Mouse (Mus musculus): ENCODE results near the gene Tbl3. TPM values are rescaled to one million over a fixed set of nuclear protein-coding genes. Genes with fewer than 3 reads are reported as not detected.

Tbl3 gene
- polyA plus RNA-seq, 1 experiment from 2014 or later, result 34.4 TPM

GRCm38 (mm10) chr17:24716166-24716682 is 8.8 kb upstream of the Tbl3 start:
- Histone ChIP-seq H3K4me2 (no peak overlapping the region), H3K36me3 (peaks cover 5% of the 10 kb centered on the region; the same call in 1 of the 2 replicates), H3K9me3 (replicated peaks) (no peaks in the 10 kb centered on the region), H3K9ac (no peak overlapping the region), H3K27me3 (no peaks in the 10 kb centered on the region), H3K4me1 (replicated peaks) (peaks cover 8% of the 10 kb centered on the region), H3K4me3 (no peak overlapping the region), H3K27ac (no peak overlapping the region)
- 92% methylated on average over 15 of the region's 15 CpGs for WGBS
- no peak for ATAC-seq (replicated peaks; ENCODE audit: insufficient number of reproducible peaks, insufficient read depth, low FRiP score, low read depth)

DNA sequence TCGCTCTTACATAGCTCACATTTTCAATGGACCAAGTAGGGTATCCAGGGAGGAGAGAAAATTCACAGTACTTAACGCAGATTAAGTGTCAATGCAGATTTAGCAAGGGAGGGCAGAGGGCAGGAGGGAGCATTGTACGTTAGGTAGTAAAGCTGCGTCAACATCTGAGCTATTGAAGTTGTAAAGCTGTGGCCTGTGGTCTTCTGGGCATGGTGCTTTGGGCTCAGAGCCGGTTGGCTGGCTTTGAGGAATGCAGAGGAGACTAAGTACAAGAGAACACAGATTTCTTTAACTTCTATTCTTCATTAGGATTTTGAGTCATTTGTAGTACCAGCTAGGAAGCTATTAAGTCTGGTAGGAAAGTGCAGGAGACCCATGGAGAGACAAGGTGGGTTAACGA is 8.1 kb upstream of the Tbl3 start:
- no peaks in the 10 kb centered on the region for H3K27me3 ChIP-seq
- H3K4me2 ChIP-seq, result no peak overlapping the region
- H3K9me3 ChIP-seq (replicated peaks), result no peaks in the 10 kb centered on the region
- no peak overlapping the region for H3K9ac ChIP-seq
- peaks cover 6% of the 10 kb centered on the region for H3K4me1 ChIP-seq (replicated peaks)
- WGBS, result 83% methylated on average over 6 of the region's 6 CpGs
- H3K27ac ChIP-seq, result no peak overlapping the region
- H3K4me3 ChIP-seq, result no peak overlapping the region
- H3K36me3 ChIP-seq, result 0 out of 2 replicates have a peak, but pooled peaks cover 3% of the 10 kb centered on the region
- ATAC-seq (replicated peaks; ENCODE audit: insufficient number of reproducible peaks, insufficient read depth, low FRiP score, low read depth), result no peak

GRCm38 (mm10) chr17:24708646-24709045 is 1.2 kb upstream of the Tbl3 start:
- 32% methylated on average over 2 of the region's 2 CpGs for WGBS
- Histone ChIP-seq H3K9ac (no peak overlapping the region), H3K27ac (no peak overlapping the region), H3K4me3 (peak overlapping the region; percentile 81; the same call in 1 of the 2 replicates), H3K4me2 (peak overlapping the region; percentile 84), H3K27me3 (no peaks in the 10 kb centered on the region), H3K36me3 (peaks cover 11% of the 10 kb centered on the region), H3K9me3 (replicated peaks) (no peaks in the 10 kb centered on the region), H3K4me1 (replicated peaks) (peaks cover 18% of the 10 kb centered on the region)
- ATAC-seq (replicated peaks; ENCODE audit: insufficient number of reproducible peaks, insufficient read depth, low FRiP score, low read depth), result no peak

- no peak for ATAC-seq (replicated peaks; ENCODE audit: insufficient number of reproducible peaks, insufficient read depth, low FRiP score, low read depth)
Observed at GRCm38 (mm10) chr17:24707801-24708425, 453 bp upstream of the Tbl3 start.

GRCm38 (mm10) chr17:24705821-24706220 is 1.6 kb downstream of the Tbl3 start:
- no peaks in the 10 kb centered on the region for H3K27me3 ChIP-seq
- no peak overlapping the region for H3K27ac ChIP-seq
- H3K4me1 ChIP-seq (replicated peaks), result peaks cover 18% of the 10 kb centered on the region
- no peak overlapping the region for H3K9ac ChIP-seq
- no peak overlapping the region for H3K4me2 ChIP-seq
- WGBS, result 93% methylated on average over 3 of the region's 3 CpGs
- H3K36me3 ChIP-seq, result peaks cover 35% of the 10 kb centered on the region
- ATAC-seq (replicated peaks; ENCODE audit: insufficient number of reproducible peaks, insufficient read depth, low FRiP score, low read depth), result no peak
- H3K4me3 ChIP-seq, result no peak overlapping the region
- no peaks in the 10 kb centered on the region for H3K9me3 ChIP-seq (replicated peaks)

More at GRCm38 (mm10) chr17:24707801-24708425, 453 bp upstream of the Tbl3 start:
- Histone ChIP-seq H3K36me3 (peaks cover 15% of the 10 kb centered on the region), H3K9ac (peak overlapping the region; percentile 77), H3K4me1 (replicated peaks) (peaks cover 18% of the 10 kb centered on the region), H3K4me2 (peak overlapping the region; percentile 84), H3K27me3 (no peaks in the 10 kb centered on the region), H3K27ac (peak overlapping the region; percentile 91), H3K9me3 (replicated peaks) (no peaks in the 10 kb centered on the region), H3K4me3 (peak overlapping the region; percentile 81)
- 3% methylated on average over 24 of the region's 24 CpGs for WGBS

DNA sequence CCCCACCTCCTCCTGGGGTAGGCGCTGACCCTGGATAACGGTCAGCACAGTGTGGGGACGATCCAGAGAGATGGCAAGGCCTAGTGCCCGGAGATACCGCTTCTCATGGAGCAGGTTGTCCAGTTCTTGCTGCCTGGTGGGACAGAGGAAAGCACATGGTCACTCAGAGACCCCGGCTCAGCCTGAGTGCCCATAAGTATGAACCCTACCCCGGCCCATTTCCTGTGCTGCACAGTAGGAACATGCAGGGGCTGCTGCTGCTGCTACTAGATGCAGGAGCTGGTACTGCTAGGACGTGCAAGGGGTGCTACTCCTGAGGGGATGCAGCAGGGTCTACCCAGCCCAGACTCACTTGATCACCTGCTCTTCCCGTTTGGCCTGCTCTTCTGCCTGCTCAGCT is 6.2 kb downstream of the Tbl3 start:
- Histone ChIP-seq H3K4me3 (no peak overlapping the region), H3K4me1 (replicated peaks) (peaks cover 15% of the 10 kb centered on the region), H3K4me2 (no peak overlapping the region), H3K36me3 (peaks cover 49% of the 10 kb centered on the region), H3K9me3 (replicated peaks) (no peaks in the 10 kb centered on the region), H3K9ac (no peak overlapping the region), H3K27me3 (no peaks in the 10 kb centered on the region), H3K27ac (no peak overlapping the region)
- ATAC-seq (replicated peaks; ENCODE audit: insufficient number of reproducible peaks, insufficient read depth, low FRiP score, low read depth), result no peak
- 93% methylated on average over 9 of the region's 9 CpGs for WGBS

DNA sequence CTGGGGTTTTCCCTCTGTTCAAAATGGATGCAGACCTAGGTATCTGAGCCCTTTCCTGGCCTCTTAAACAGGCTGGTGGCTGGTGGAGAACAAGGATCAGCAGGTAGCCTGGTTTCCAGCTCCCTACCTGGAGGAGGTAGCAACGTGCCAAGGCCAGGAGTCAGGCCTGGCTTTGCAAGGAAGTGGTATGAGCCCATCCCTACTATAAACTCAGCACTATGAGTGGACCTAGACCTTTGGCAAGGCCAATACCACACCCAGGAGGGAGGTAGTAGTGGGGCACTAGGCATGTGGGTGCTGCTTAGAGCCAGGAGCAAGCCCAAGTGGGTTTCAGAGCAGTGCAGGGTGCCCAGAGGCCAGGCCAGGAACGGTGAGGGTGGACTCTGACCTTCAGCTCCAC is 8.0 kb downstream of the Tbl3 start:
- no peak for ATAC-seq (replicated peaks; ENCODE audit: insufficient number of reproducible peaks, insufficient read depth, low FRiP score, low read depth)
- H3K4me2 ChIP-seq, result no peak overlapping the region
- H3K9ac ChIP-seq, result no peak overlapping the region
- H3K4me3 ChIP-seq, result no peak overlapping the region
- H3K36me3 ChIP-seq, result peaks cover 46% of the 10 kb centered on the region
- H3K4me1 ChIP-seq (replicated peaks), result peaks cover 18% of the 10 kb centered on the region
- no peaks in the 10 kb centered on the region for H3K27me3 ChIP-seq
- H3K9me3 ChIP-seq (replicated peaks), result no peaks in the 10 kb centered on the region
- WGBS, result 85% methylated on average over 2 of the region's 2 CpGs
- H3K27ac ChIP-seq, result no peak overlapping the region

DNA sequence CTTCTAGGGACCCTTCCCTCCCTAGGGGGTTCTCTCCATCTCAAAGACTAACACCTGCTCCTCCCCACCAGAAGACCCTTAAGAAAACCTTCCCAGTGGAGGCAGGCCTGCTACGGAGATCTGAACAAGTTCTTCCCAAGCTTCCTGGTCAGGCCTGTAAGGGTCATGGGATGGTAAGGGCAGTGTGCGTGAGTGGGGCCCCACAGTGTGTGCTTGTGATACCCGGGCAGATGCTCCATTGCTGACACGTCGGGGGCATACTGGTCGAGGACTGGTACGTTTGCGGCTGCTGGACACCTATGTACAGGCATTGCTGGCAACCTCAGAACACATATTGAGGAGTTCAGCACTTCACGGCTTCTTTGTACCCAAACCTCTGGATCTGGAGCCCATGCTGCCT is 8.7 kb downstream of the Tbl3 start:
- no peaks in the 10 kb centered on the region for H3K9me3 ChIP-seq (replicated peaks)
- no peak overlapping the region for H3K9ac ChIP-seq
- no peak overlapping the region for H3K27ac ChIP-seq
- ATAC-seq (replicated peaks; ENCODE audit: insufficient number of reproducible peaks, insufficient read depth, low FRiP score, low read depth), result no peak
- peaks cover 21% of the 10 kb centered on the region for H3K4me1 ChIP-seq (replicated peaks)
- no peaks in the 10 kb centered on the region for H3K27me3 ChIP-seq
- H3K36me3 ChIP-seq, result peaks cover 39% of the 10 kb centered on the region
- WGBS, result 67% methylated on average over 9 of the region's 9 CpGs
- no peak overlapping the region for H3K4me2 ChIP-seq
- no peak overlapping the region for H3K4me3 ChIP-seq

GRCm38 (mm10) chr17:24697985-24698384 is 9.5 kb downstream of the Tbl3 start:
- H3K27ac ChIP-seq, result no peak overlapping the region
- H3K4me3 ChIP-seq, result no peak overlapping the region
- H3K4me2 ChIP-seq, result no peak overlapping the region
- no peak overlapping the region for H3K9ac ChIP-seq
- H3K4me1 ChIP-seq (replicated peaks), result peaks cover 21% of the 10 kb centered on the region
- H3K36me3 ChIP-seq, result peaks cover 39% of the 10 kb centered on the region
- no peak for ATAC-seq (replicated peaks; ENCODE audit: insufficient number of reproducible peaks, insufficient read depth, low FRiP score, low read depth)
- no peaks in the 10 kb centered on the region for H3K9me3 ChIP-seq (replicated peaks)
- no peaks in the 10 kb centered on the region for H3K27me3 ChIP-seq
- WGBS, result 21% methylated on average over 5 of the region's 5 CpGs

- H3K9me3 ChIP-seq (replicated peaks), result no peaks in the 10 kb centered on the region
- H3K4me3 ChIP-seq, result peak within 1 kb of the TSS; percentile 76
- H3K27me3 ChIP-seq, result peaks cover under 1% of the 10 kb centered on the region; the same call in 1 of the 2 replicates
- WGBS, result under 1% methylated on average over 62 of the region's 76 CpGs
- H3K4me1 ChIP-seq (replicated peaks), result peaks cover 21% of the 10 kb centered on the region
- peak within 1 kb of the TSS; percentile 76 for H3K9ac ChIP-seq
- H3K36me3 ChIP-seq, result peaks cover 24% of the 10 kb centered on the region
- peak within 1 kb of the TSS; percentile 81 for H3K27ac ChIP-seq
- peak within 1 kb of the TSS; percentile 92 for H3K4me2 ChIP-seq
- peak; percentile 94 for ATAC-seq (replicated peaks; ENCODE audit: insufficient number of reproducible peaks, insufficient read depth, low FRiP score, low read depth)
Observed at GRCm38 (mm10) chr17:24696011-24696697, 11.3 kb downstream of the Tbl3 start, which contains the start of the genes Gfer and Noxo1. Gene Gfer (minus strand): TSS chr17:24696156. Gene Noxo1 (plus strand): TSS chr17:24696234.

DNA sequence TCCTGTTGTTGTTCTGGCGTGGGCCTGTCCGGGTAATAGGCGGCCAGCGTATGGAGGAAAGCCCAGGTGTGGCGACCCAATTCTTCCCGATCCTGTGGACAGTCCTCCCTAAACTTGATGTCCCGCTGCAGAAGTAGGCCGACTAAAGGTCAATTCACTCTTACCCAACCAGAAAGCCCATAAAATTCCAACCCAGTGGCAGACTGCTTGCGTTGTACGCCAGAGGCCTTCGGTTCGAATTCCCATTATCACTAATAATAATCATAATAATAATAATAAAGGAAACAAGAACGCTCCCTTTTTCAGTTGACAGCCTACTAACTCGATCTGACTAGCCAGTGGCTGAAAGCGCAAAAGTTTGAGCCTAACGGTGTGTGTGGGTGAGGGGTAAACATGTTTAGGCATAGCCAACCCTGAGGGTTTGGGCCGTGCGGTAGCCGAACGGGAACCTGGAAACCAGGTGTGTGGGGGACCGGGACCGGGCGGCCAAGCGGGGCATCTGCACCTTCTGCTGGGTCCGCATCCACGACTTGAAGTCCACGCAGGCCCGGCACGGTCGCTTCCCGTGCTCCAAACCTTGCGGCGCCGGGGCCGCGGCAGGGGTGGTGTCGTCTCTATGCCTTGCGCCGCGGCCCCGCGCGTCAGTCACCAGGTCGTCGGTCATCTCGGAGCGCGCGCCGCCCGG is 12.0 kb downstream of the Tbl3 start:
- Histone ChIP-seq H3K9me3 (replicated peaks) (no peaks in the 10 kb centered on the region), H3K27me3 (peaks cover 8% of the 10 kb centered on the region), H3K27ac (peak overlapping the region; percentile 81), H3K4me3 (peak overlapping the region; percentile 76), H3K4me1 (replicated peaks) (peaks cover 21% of the 10 kb centered on the region), H3K4me2 (peak overlapping the region; percentile 92), H3K36me3 (peaks cover 17% of the 10 kb centered on the region), H3K9ac (peak overlapping the region; percentile 76)
- 13% methylated on average over 31 of the region's 51 CpGs for WGBS
- ATAC-seq (replicated peaks; ENCODE audit: insufficient number of reproducible peaks, insufficient read depth, low FRiP score, low read depth), result no peak; the same call in 1 of the 2 replicates

Data from heart, embryonic 15.5 days (tissue).